In the genomic region with DNA sequence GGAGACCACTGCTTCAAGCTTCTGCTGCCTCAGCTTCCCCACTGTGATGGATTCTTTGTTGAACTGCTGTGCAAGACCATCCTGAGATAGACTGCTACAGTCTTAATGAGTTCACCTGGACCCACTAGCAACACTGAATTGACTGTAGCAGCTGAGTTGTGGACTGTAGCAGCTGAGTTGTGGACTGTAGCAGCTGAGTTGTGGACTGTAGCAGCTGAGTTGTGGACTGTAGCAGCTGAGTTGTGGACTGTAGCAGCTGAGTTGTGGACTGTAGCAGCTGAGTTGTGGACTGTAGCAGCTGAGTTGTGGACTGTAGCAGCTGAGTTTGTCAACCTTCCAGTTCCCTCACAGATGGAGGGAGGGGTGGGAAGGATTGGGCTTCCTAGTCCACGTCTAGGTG, we compare ENCODE assay signal across 32 mouse cellular contexts. TPM values are rescaled to one million over a fixed set of nuclear protein-coding genes. Genes with fewer than 3 reads are reported as not detected.
"Had no signal": no experiment of that assay in that cellular context is flagged by ENCODE, and none has a peak within 500 bp of the region (broad histone marks: within the 10 kb centered on the region; RNA-seq: fewer than 3 reads in every experiment).

No protein-coding gene starts in this region.

RNA-seq across cellular contexts. Expression of gene Cd7, which starts 3.8 kb away (rescaled TPM):
- total RNA-seq: hindbrain, postnatal 0 days; layer of hippocampus, adult 18-20 months; layer of hippocampus, adult 2 months; layer of hippocampus, adult 8-10 months; layer of hippocampus, postnatal 10 days; layer of hippocampus, postnatal 14 days; layer of hippocampus, postnatal 25 days; layer of hippocampus, postnatal 36 days had no signal
- polyA plus RNA-seq: heart, embryonic 10.5 days; heart, embryonic 11.5 days; heart, embryonic 12.5 days; heart, embryonic 14.5 days; heart, postnatal 0 days; hindbrain, embryonic 10.5 days; hindbrain, embryonic 11.5 days; hindbrain, embryonic 12.5 days; hindbrain, embryonic 13.5 days; hindbrain, embryonic 15.5 days; hindbrain, embryonic 16.5 days; hindbrain, postnatal 0 days; kidney, embryonic 14.5 days had no signal

RNA-seq across cellular contexts. Expression of gene Sectm1b, which starts 20.3 kb away (rescaled TPM):
- total RNA-seq: heart, postnatal 10 days; heart, postnatal 14 days; heart, postnatal 25 days; heart, postnatal 36 days; heart, postnatal 4 days; hematopoietic stem cell, adult 5-6 weeks; hindbrain, postnatal 0 days; layer of hippocampus, adult 18-20 months; layer of hippocampus, adult 2 months; layer of hippocampus, adult 8-10 months; layer of hippocampus, postnatal 10 days; layer of hippocampus, postnatal 14 days; layer of hippocampus, postnatal 25 days; layer of hippocampus, postnatal 36 days; left cerebral cortex, adult 18-20 months; left cerebral cortex, adult 2 months had no signal
- polyA plus RNA-seq: heart, embryonic 10.5 days; heart, embryonic 11.5 days; heart, embryonic 12.5 days; heart, embryonic 13.5 days; heart, embryonic 14.5 days; heart, embryonic 15.5 days; hindbrain, embryonic 10.5 days; hindbrain, embryonic 11.5 days; hindbrain, embryonic 12.5 days; hindbrain, embryonic 13.5 days; hindbrain, embryonic 14.5 days; hindbrain, embryonic 15.5 days; hindbrain, embryonic 16.5 days; hindbrain, postnatal 0 days; inflammation-experienced regulatory T-cells, adult 6 months; kidney, embryonic 14.5 days had no signal

RNA-seq across cellular contexts. Expression of gene Sectm1a, which starts 38.0 kb away (rescaled TPM):
- total RNA-seq: heart, postnatal 10 days; heart, postnatal 14 days; heart, postnatal 25 days; heart, postnatal 36 days; heart, postnatal 4 days; hematopoietic stem cell, adult 5-6 weeks; hindbrain, postnatal 0 days; layer of hippocampus, adult 18-20 months; layer of hippocampus, adult 2 months; layer of hippocampus, adult 8-10 months; layer of hippocampus, postnatal 10 days; layer of hippocampus, postnatal 14 days; layer of hippocampus, postnatal 25 days; layer of hippocampus, postnatal 36 days; left cerebral cortex, adult 18-20 months; left cerebral cortex, adult 2 months had no signal
- polyA plus RNA-seq: heart, embryonic 10.5 days; heart, embryonic 11.5 days; heart, embryonic 12.5 days; heart, embryonic 13.5 days; heart, embryonic 14.5 days; heart, embryonic 15.5 days; hindbrain, embryonic 10.5 days; hindbrain, embryonic 11.5 days; hindbrain, embryonic 12.5 days; hindbrain, embryonic 13.5 days; hindbrain, embryonic 14.5 days; hindbrain, embryonic 16.5 days; hindbrain, postnatal 0 days; inflammation-experienced regulatory T-cells, adult 6 months had no signal
